ENCODE assay signal across 9 mouse cellular contexts in genomic region chr5:92384855-92385254, GRCm38 (mm10). TPM values are rescaled to one million over a fixed set of nuclear protein-coding genes. Genes with fewer than 3 reads are reported as not detected.
DNase-seq lines count a peak whose midpoint lies in the region; ATAC-seq and TF ChIP-seq lines count a peak whose summit lies in the region.
"Had no signal": no experiment of that assay in that cellular context is flagged by ENCODE, and none has a peak within 500 bp of the region (broad histone marks: within the 10 kb centered on the region; RNA-seq: fewer than 3 reads in every experiment).

No protein-coding gene starts in this region.

- H3ac ChIP-seq in C2C12 (ENCODE audit: control insufficient read depth, insufficient read length, low read depth), result no peak overlapping the region

- peak; percentile 76 for TF ChIP-seq CTCF in layer of hippocampus, adult 2 months (conservative IDR thresholded peaks at IDR 0.05)
- TF ChIP-seq CTCF in C2C12 (IDR thresholded peaks at IDR 0.05; ENCODE audit: control insufficient read depth, insufficient read depth, insufficient read length), result peak; percentile 27

- 33% methylated on average over 7 of the region's 7 CpGs for WGBS in liver, embryonic 16.5 days (ENCODE audit: insufficient replicate concordance)

- no peaks in the 10 kb centered on the region for H3K79me3 ChIP-seq in C2C12 (ENCODE audit: low read depth)

- H3K9me3 ChIP-seq in liver, embryonic 16.5 days (replicated peaks; ENCODE audit: control insufficient read depth, low read length), result no peaks in the 10 kb centered on the region
- H3K9me3 ChIP-seq: heart, embryonic 13.5 days had no signal

- no peak overlapping the region for H3K27ac ChIP-seq in layer of hippocampus, adult 2 months
- no peak overlapping the region for H3K27ac ChIP-seq in liver, embryonic 16.5 days (ENCODE audit: low read length)
- H3K27ac ChIP-seq: heart, embryonic 13.5 days had no signal

- H3K27me3 ChIP-seq in C2C12 (ENCODE audit: control insufficient read depth, insufficient read depth, insufficient read length), result no peaks in the 10 kb centered on the region
- peaks cover 4% of the 10 kb centered on the region; the same call in 1 of the 2 replicates for H3K27me3 ChIP-seq in liver, embryonic 16.5 days (ENCODE audit: control insufficient read depth, insufficient read depth, low read depth, low read length)
- H3K27me3 ChIP-seq: heart, embryonic 13.5 days had no signal

- H3K4me1 ChIP-seq in liver, embryonic 16.5 days (ENCODE audit: control insufficient read depth, low read depth, low read length), result peaks cover 4% of the 10 kb centered on the region

- H3K36me3 ChIP-seq in C2C12 (ENCODE audit: control insufficient read depth, insufficient read depth), result no peaks in the 10 kb centered on the region
- no peaks in the 10 kb centered on the region for H3K36me3 ChIP-seq in liver, embryonic 16.5 days (ENCODE audit: control insufficient read depth, insufficient read depth)
- H3K36me3 ChIP-seq: heart, embryonic 13.5 days had no signal

- H3K79me2 ChIP-seq in C2C12 (ENCODE audit: control insufficient read depth, insufficient read depth), result no peaks in the 10 kb centered on the region

- no peak overlapping the region for H3K4me2 ChIP-seq in liver, embryonic 16.5 days (ENCODE audit: low read depth, low read length)
- H3K4me2 ChIP-seq: heart, embryonic 13.5 days had no signal

- ATAC-seq in liver, embryonic 16.5 days (ENCODE audit: low read depth), result 0 out of 2 replicates have a peak, but pooled peaks have one; percentile 22

- H3K9ac ChIP-seq in liver, embryonic 16.5 days (ENCODE audit: low read depth, low read length), result no peak overlapping the region
- H3K9ac ChIP-seq: heart, embryonic 13.5 days had no signal

- DNase-seq in layer of hippocampus, adult 2 months (ENCODE audit: low spot score in 2 of 2), result no peak
- DNase-seq in layer of hippocampus, postnatal 36 days, result no peak
- peak; percentile 28 for DNase-seq in MEL-GATA-1-ER (ENCODE audit: extremely low read depth, low read depth)
- DNase-seq in layer of hippocampus, adult 9-10 months (ENCODE audit: low spot score), result no peak
- no peak for DNase-seq in urinary bladder, postnatal 4 days (ENCODE audit: low spot score in 2 of 2)
- no peak for DNase-seq in layer of hippocampus, postnatal 14 days (ENCODE audit: low spot score in 2 of 2)

- H3K4me3 ChIP-seq in layer of hippocampus, adult 2 months, result no peak overlapping the region
- no peak overlapping the region for H3K4me3 ChIP-seq in C2C12 (ENCODE audit: insufficient read depth, poor library complexity, severe bottlenecking)
- no peak overlapping the region for H3K4me3 ChIP-seq in liver, embryonic 16.5 days (ENCODE audit: low read depth, low read length)
- H3K4me3 ChIP-seq: heart, embryonic 13.5 days had no signal

TF ChIP-seq in C2C12, 6 proteins besides CTCF, POLR2A, EP300 and RAD21:
- TF ChIP-seq FOSL1 (IDR thresholded peaks at IDR 0.05; ENCODE audit: insufficient read depth, low read length, poor library complexity, severe bottlenecking) (no peak), MYOD1 (IDR thresholded peaks at IDR 0.05; ENCODE audit: control insufficient read depth, insufficient read length, low read depth) (no peak), MAX (IDR thresholded peaks at IDR 0.05) (no peak), CEBPB (IDR thresholded peaks at IDR 0.05; ENCODE audit: low read depth) (no peak), MYOG (IDR thresholded peaks at IDR 0.05; ENCODE audit: control insufficient read depth, extremely low read depth, insufficient read length) (no peak), USF1 (IDR thresholded peaks at IDR 0.05; ENCODE audit: low read depth) (no peak)

RNA-seq across cellular contexts. Expression of gene Cxcl10, which starts 36.2 kb away (rescaled TPM):
- not detected for total RNA-seq in layer of hippocampus, adult 2 months (2021)
- not detected for total RNA-seq in layer of hippocampus, postnatal 36 days (2021)
- 0.18 TPM for polyA plus RNA-seq in C2C12 (2012; fragmentation: generic; extraction: Trizol)
- 3.5 and 3.8 TPM in 2 replicates for polyA plus RNA-seq in liver, embryonic 16.5 days (2015; fragmentation: Nextera tagmentation; extraction: Ambion mirVana)
- total RNA-seq in layer of hippocampus, postnatal 14 days (2021), result not detected

RNA-seq across cellular contexts. Expression of gene Nup54, which starts 50.2 kb away (rescaled TPM):
- 10 to 100 TPM; 32.1 to 32.2 TPM for total RNA-seq in layer of hippocampus, adult 2 months (2021)
- total RNA-seq in layer of hippocampus, postnatal 36 days (2021), result 10 to 100 TPM; 31.3 to 34.4 TPM
- 13.4 TPM for polyA plus RNA-seq in C2C12 (2012; fragmentation: generic; extraction: Trizol)
- polyA plus RNA-seq in liver, embryonic 16.5 days (2015; fragmentation: Nextera tagmentation; extraction: Ambion mirVana), result 23.0 and 28.0 TPM in 2 replicates
- 10 to 100 TPM; 30.2 to 33.8 TPM for total RNA-seq in layer of hippocampus, postnatal 14 days (2021)

RNA-seq across cellular contexts. Expression of gene Art3, which starts 53.2 kb away (rescaled TPM):
- total RNA-seq in layer of hippocampus, adult 2 months (2021), result 1 to 10 TPM; 3.7 to 4.8 TPM
- 1 to 10 TPM; 2.2 to 3.1 TPM for total RNA-seq in layer of hippocampus, postnatal 36 days (2021)
- 0.39 TPM for polyA plus RNA-seq in C2C12 (2012; fragmentation: generic; extraction: Trizol)
- polyA plus RNA-seq in liver, embryonic 16.5 days (2015; fragmentation: Nextera tagmentation; extraction: Ambion mirVana), result 0.74 and 0.93 TPM in 2 replicates
- total RNA-seq in layer of hippocampus, postnatal 14 days (2021), result 1 to 10 TPM; 5.5 to 8.7 TPM

RNA-seq across cellular contexts. Expression of gene Cxcl9, which starts 57.0 kb away (rescaled TPM):
- not detected for total RNA-seq in layer of hippocampus, adult 2 months (2021)
- total RNA-seq in layer of hippocampus, postnatal 36 days (2021), result not detected
- polyA plus RNA-seq in C2C12 (2012; fragmentation: generic; extraction: Trizol), result not detected
- polyA plus RNA-seq in liver, embryonic 16.5 days (2015; fragmentation: Nextera tagmentation; extraction: Ambion mirVana), result 0.20 TPM in 1 of 2 replicates, not detected in the other
- total RNA-seq in layer of hippocampus, postnatal 14 days (2021), result not detected
- polyA plus RNA-seq: heart, embryonic 13.5 days had no signal
